Mouse (Mus musculus): ENCODE data around the gene Cep128. TPM values are rescaled to one million over a fixed set of nuclear protein-coding genes. Genes with fewer than 3 reads are reported as not detected.

Gene Cep128
- polyA plus RNA-seq, 1 experiment from 2014 or later = 3.7 TPM

GRCm38 (mm10) chr12:91315026-91315425 is 69.2 kb downstream of the Cep128 start:
- WGBS = 84% methylated on average over 7 of the region's 7 CpGs
- H3K36me3 ChIP-seq (ENCODE audit: control insufficient read depth, insufficient read depth) = no peaks in the 10 kb centered on the region
- H3K4me2 ChIP-seq (replicated peaks; ENCODE audit: low read depth) = no peak overlapping the region
- no peak overlapping the region for H3K27ac ChIP-seq (ENCODE audit: low read depth, low read length)
- no peak overlapping the region for H3K9ac ChIP-seq (ENCODE audit: low read depth, low read length)
- no peaks in the 10 kb centered on the region for H3K4me1 ChIP-seq (replicated peaks; ENCODE audit: control insufficient read depth, insufficient read depth, low read length)
- ATAC-seq = no peak
- no peak overlapping the region for H3K4me3 ChIP-seq (ENCODE audit: low read depth, low read length)
- H3K9me3 ChIP-seq (ENCODE audit: control insufficient read depth) = no peaks in the 10 kb centered on the region
- H3K27me3 ChIP-seq (replicated peaks; ENCODE audit: control insufficient read depth, insufficient read depth, low read length) = no peaks in the 10 kb centered on the region
- TF ChIP-seq CTCF (IDR thresholded peaks at IDR 0.05; ENCODE audit: low read depth) = no peak

- 0 out of 2 replicates have a peak, but pooled peaks have one; percentile 43 for ATAC-seq
- no peak overlapping the region for H3K27ac ChIP-seq (ENCODE audit: low read depth, low read length)
- TF ChIP-seq CTCF (IDR thresholded peaks at IDR 0.05; ENCODE audit: low read depth) = peak; percentile 92
- no peaks in the 10 kb centered on the region for H3K9me3 ChIP-seq (ENCODE audit: control insufficient read depth)
- H3K9ac ChIP-seq (ENCODE audit: low read depth, low read length) = no peak overlapping the region
- H3K4me1 ChIP-seq (replicated peaks; ENCODE audit: control insufficient read depth, insufficient read depth, low read length) = no peaks in the 10 kb centered on the region
- H3K4me3 ChIP-seq (ENCODE audit: low read depth, low read length) = no peak overlapping the region
- H3K27me3 ChIP-seq (replicated peaks; ENCODE audit: control insufficient read depth, insufficient read depth, low read length) = no peaks in the 10 kb centered on the region
- WGBS = 52% methylated on average over 10 of the region's 10 CpGs
- H3K4me2 ChIP-seq (replicated peaks; ENCODE audit: low read depth) = no peak overlapping the region
- H3K36me3 ChIP-seq (ENCODE audit: control insufficient read depth, insufficient read depth) = no peaks in the 10 kb centered on the region
These were observed 70.1 kb downstream of the Cep128 start for GRCm38 (mm10) chr12:91313974-91314587.

- Histone ChIP-seq H3K36me3 (ENCODE audit: control insufficient read depth, insufficient read depth) (no peaks in the 10 kb centered on the region), H3K9ac (ENCODE audit: low read depth, low read length) (no peak overlapping the region), H3K27me3 (replicated peaks; ENCODE audit: control insufficient read depth, insufficient read depth, low read length) (no peaks in the 10 kb centered on the region), H3K4me3 (ENCODE audit: low read depth, low read length) (no peak overlapping the region), H3K27ac (ENCODE audit: low read depth, low read length) (no peak overlapping the region), H3K4me2 (replicated peaks; ENCODE audit: low read depth) (no peak overlapping the region), H3K4me1 (replicated peaks; ENCODE audit: control insufficient read depth, insufficient read depth, low read length) (no peaks in the 10 kb centered on the region), H3K9me3 (ENCODE audit: control insufficient read depth) (no peaks in the 10 kb centered on the region)
- no peak for TF ChIP-seq CTCF (IDR thresholded peaks at IDR 0.05; ENCODE audit: low read depth)
- ATAC-seq = 0 out of 2 replicates have a peak, but pooled peaks have one; percentile 22
- WGBS = 88% methylated on average over 4 of the region's 4 CpGs
These were observed 71.6 kb downstream of the Cep128 start for GRCm38 (mm10) chr12:91312591-91312990.

- Histone ChIP-seq H3K27ac (ENCODE audit: low read depth, low read length) (no peak overlapping the region), H3K4me1 (replicated peaks; ENCODE audit: control insufficient read depth, insufficient read depth, low read length) (no peaks in the 10 kb centered on the region), H3K4me3 (ENCODE audit: low read depth, low read length) (no peak overlapping the region), H3K4me2 (replicated peaks; ENCODE audit: low read depth) (no peak overlapping the region), H3K9me3 (ENCODE audit: control insufficient read depth) (no peaks in the 10 kb centered on the region), H3K9ac (ENCODE audit: low read depth, low read length) (no peak overlapping the region), H3K27me3 (replicated peaks; ENCODE audit: control insufficient read depth, insufficient read depth, low read length) (no peaks in the 10 kb centered on the region), H3K36me3 (ENCODE audit: control insufficient read depth, insufficient read depth) (no peaks in the 10 kb centered on the region)
- ATAC-seq = no peak
- WGBS = 78% methylated on average over 3 of the region's 3 CpGs
- no peak for TF ChIP-seq CTCF (IDR thresholded peaks at IDR 0.05; ENCODE audit: low read depth)
These were observed 76.5 kb downstream of the Cep128 start for GRCm38 (mm10) chr12:91307733-91308132.

- H3K27ac ChIP-seq (ENCODE audit: low read depth, low read length) = no peak overlapping the region
- H3K9me3 ChIP-seq (ENCODE audit: control insufficient read depth) = no peaks in the 10 kb centered on the region
- no peak for TF ChIP-seq CTCF (IDR thresholded peaks at IDR 0.05; ENCODE audit: low read depth)
- H3K4me1 ChIP-seq (replicated peaks; ENCODE audit: control insufficient read depth, insufficient read depth, low read length) = no peaks in the 10 kb centered on the region
- H3K4me2 ChIP-seq (replicated peaks; ENCODE audit: low read depth) = no peak overlapping the region
- ATAC-seq = no peak
- H3K36me3 ChIP-seq (ENCODE audit: control insufficient read depth, insufficient read depth) = no peaks in the 10 kb centered on the region
- WGBS = 72% methylated on average over 7 of the region's 7 CpGs
- no peak overlapping the region for H3K4me3 ChIP-seq (ENCODE audit: low read depth, low read length)
- H3K27me3 ChIP-seq (replicated peaks; ENCODE audit: control insufficient read depth, insufficient read depth, low read length) = no peaks in the 10 kb centered on the region
- no peak overlapping the region for H3K9ac ChIP-seq (ENCODE audit: low read depth, low read length)
These were observed 78.4 kb downstream of the Cep128 start for GRCm38 (mm10) chr12:91305769-91306168.

- ATAC-seq = no peak
- Histone ChIP-seq H3K9ac (ENCODE audit: low read depth, low read length) (no peak overlapping the region), H3K9me3 (ENCODE audit: control insufficient read depth) (no peaks in the 10 kb centered on the region), H3K27me3 (replicated peaks; ENCODE audit: control insufficient read depth, insufficient read depth, low read length) (no peaks in the 10 kb centered on the region), H3K4me3 (ENCODE audit: low read depth, low read length) (no peak overlapping the region), H3K36me3 (ENCODE audit: control insufficient read depth, insufficient read depth) (no peaks in the 10 kb centered on the region), H3K4me2 (replicated peaks; ENCODE audit: low read depth) (no peak overlapping the region), H3K27ac (ENCODE audit: low read depth, low read length) (no peak overlapping the region), H3K4me1 (replicated peaks; ENCODE audit: control insufficient read depth, insufficient read depth, low read length) (no peaks in the 10 kb centered on the region)
- no peak for TF ChIP-seq CTCF (IDR thresholded peaks at IDR 0.05; ENCODE audit: low read depth)
- WGBS = 74% methylated on average over 5 of the region's 5 CpGs
These were observed 79.2 kb downstream of the Cep128 start for GRCm38 (mm10) chr12:91305038-91305437.

Data from intestine, postnatal 0 days (tissue).